Mouse (Mus musculus) embryo, embryonic 10.5 days (tissue): Measurements from ENCODE around the gene Krtap28-13.
A peak's percentile ranks its signal among the peaks of the same experiment; 100 is the strongest.

Experiments used
- DNase-seq: peaks from one replicate; pipeline ENCODE4 v3.0.0-alpha.2; 2015; ENCODE audit warnings: low spot score

Gene Krtap28-13

DNA sequence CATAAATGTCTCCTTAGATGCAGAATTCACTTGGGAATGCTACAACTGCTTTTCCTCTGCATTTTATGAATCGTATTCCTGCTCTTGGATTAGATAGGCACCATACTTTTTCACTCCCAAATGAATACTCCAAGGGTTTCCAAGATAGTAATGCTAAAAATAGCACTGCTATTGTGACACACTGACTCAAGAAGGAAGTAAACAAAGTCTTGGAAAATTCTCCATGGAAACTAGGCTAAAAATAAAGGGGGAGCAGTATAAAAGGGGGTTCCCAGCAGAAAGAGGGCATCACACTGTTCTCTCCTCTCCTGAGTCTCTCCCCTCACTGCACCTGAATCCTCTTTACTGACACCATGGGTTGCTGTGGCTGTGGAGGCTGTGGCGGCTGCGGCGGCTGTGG, at the start of gene Krtap28-13:
Gene Krtap28-13, plus strand, starts transcription at position 288 of the 400 bp plus-strand sequence.
- no peak for DNase-seq

DNA sequence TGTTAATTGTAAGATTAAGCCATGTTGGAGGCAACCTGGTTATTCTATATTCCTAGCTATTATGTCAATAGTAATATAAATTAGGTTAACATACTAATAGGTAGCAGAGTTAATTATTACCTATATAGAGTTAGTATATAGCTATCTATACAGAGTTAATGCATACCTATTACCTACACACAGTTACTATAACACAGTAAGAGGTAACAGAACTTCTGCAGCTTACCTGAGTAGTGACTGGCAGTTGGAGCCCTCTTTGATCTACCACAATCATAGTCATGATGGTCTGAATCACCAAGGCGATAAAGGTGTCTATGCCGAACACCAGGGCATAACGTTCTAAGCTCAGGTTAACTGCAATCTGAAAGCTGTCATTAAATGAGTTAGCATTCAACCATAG, 46.3 kb upstream of the Krtap28-13 start:
- no peak for DNase-seq

DNA sequence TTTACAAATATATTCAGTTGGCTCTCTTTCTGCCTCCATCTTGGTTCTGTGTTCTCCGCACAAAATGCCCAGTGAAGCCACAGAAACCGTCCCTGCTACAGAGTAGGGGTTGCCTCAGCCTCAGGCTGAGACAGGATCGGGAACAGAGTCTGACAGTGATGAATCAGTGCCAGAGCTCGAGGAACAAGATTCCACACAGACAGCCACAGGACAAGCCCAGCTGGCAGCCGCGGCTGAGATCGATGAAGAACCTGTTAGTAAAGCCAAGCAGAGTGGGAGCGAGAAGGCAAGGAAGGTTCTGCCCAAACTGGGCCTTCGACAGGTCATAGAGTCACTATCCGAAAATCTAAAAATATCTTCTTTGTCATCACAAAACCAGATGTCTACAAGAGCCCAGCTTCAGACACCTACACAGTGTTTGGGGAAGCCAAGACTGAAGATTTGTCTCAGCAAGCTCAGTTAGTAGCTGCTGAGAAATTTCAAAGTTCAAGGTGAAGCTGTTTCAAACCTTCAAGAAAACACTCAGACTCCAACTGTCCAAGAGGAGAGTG, 45.3 kb upstream of the Krtap28-13 start:
- DNase-seq: no peak

DNA sequence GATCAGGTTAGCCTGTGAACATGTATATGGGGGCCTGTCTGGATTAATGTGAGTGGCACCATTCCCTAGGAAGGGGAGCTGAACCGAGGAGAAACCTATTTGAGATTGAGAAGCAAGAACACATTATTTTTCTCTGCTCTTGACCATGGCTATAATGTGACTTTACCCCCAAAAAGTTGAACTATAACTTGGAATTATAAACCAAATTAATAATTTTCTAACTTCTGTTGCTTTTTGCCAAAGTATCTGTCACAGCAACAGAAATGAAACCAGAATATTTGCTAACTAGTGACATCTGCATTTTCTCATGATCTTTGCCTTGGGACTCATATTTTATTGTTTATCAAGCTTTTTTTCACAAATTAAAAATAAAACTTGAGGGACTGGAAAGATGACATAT, 44.2 kb upstream of the Krtap28-13 start:
- DNase-seq: no peak

DNA sequence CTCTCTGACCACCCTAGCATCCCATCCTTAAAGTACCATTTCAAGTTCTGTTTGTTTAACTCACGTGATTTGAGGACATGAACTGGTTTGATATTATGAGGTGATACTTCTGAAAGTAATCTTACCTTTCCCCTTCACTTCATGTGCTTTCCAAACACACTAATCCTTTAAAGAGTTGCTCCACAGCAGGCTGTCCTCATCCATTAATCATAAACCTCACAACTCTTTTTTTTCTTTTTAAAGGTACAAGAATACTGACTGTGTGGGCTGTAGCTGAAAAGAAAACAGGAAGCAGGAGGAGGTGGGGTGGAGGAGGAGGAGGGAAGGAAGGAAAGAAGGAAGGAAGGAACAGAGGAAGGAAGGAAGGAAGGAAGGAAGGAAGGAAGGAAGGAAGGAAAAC, 28.8 kb upstream of the Krtap28-13 start:
- DNase-seq: no peak

DNA sequence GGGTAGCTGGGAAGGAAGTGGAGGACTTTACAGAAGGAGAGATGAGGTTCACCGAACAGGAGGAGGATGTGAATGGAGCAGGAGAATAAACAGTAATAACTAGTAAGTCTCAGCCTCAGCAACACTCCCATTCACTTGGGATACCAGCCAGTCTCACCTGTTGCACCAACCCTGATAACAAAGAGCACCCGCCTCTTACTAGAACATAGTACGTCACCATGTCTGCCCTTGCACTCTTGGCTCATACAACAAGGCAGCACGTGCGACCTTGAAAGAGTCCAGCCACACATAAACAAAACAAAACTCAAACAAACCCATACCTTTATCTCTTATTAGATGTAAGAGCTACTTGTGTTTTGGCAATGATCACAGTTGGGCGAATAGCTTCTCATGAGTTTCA, 28.2 kb upstream of the Krtap28-13 start:
- DNase-seq: no peak

DNA sequence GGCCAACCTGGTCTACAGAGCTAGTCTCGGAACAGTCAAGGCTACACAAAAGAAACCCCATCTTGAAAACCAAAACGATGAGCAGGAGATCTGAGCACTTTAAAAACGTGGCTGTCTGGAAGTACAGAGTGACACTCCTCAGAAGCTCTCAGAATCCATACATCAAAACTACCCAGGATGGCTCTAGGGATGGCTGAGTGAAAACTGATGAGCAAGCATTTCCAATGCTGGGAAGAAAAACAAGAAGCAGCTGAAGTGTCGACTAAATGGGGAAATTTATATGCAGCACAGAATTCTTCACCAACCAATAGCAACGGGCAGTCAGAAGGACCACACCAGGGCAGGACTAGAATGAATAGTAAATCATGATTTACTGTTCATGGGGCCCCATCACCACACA, 26.2 kb upstream of the Krtap28-13 start:
- no peak for DNase-seq

DNA sequence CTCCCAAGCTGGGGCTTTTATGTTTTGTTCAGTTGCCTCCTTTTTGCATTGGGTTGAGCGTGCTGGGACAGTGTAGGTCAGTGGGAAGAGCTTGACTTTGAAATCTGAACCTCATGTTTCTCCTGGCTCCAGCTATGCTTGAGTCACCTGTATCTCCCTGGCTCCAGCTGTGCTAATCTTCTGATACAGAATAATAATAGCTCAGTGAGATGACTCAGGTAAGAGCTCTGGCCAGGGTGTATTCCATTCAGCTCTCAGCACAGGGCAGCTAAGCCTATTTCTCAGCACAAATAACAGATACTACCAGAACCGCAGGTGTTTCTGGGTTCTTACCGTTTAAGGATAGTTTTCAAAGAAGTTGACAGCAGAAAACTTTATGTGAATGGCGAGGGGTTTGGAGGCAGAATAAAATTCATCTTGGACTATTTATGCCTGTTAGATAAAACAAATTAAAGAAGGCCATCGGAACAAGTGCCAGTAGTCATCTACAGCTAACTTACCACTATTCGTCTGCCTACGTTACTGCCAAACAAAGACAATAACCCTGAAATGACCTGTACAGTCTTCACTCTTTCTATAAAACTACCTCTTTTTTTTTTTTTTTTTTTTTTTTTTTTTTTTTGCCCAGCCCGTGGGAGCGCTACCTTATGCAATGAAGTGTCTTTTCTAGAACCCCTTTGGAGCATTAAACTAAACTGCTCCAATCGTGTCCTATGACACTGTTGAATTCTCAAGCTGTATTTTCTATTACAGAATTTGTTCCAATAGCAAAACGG, 23.6 kb upstream of the Krtap28-13 start:
- DNase-seq: no peak

DNA sequence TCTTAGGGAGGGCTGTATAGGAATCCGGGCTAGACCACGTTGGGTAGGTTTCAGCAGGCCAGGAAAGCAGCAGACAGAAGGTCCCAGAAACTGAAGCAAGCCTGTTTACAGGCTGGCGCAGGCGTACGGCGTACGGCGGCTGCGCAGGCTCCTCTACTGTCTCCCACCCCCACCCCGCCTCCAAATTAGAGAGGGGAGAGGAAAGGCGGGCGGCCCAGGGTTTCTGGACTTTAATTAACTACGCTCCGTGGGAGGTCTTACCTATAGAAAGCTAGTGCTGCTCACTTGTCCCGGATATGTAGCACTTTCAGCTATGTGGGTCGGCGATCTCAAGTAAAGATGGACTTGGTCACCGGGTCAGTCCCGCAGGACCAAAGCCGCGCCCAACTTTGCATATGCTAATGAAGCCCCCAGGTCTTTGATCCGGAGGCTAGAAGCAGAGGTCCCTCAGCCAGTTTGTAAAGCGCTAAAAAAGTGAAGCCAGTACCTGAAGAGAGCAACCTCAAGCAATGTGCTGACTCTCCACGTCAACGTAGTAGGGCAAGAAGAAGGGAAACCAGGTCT, 22.5 kb upstream of the Krtap28-13 start, which contains the start of gene Slc19a3:
Gene Slc19a3, minus strand, starts transcription at position 340 of the 564 bp plus-strand sequence.
- peak; percentile 71 for DNase-seq

DNA sequence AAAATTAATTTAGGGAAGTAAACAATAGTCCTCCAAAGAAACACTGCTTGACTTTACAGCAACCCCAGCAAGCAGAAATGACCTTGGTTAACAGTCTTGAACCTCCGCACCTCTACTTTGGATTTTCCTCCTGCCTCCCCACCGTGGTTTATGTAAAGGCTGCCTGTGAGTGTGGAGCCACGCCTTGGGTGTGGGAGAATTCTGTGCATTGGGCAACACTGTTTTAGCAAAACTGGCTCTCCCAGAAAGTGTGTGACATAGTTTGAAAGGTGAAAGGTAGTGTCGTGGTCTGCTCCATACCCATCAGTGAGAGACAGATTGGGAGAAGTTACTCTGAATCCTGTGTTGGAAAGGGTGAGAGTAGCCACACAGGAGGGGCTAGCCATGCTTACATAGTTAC, 21.6 kb upstream of the Krtap28-13 start:
- no peak for DNase-seq

DNA sequence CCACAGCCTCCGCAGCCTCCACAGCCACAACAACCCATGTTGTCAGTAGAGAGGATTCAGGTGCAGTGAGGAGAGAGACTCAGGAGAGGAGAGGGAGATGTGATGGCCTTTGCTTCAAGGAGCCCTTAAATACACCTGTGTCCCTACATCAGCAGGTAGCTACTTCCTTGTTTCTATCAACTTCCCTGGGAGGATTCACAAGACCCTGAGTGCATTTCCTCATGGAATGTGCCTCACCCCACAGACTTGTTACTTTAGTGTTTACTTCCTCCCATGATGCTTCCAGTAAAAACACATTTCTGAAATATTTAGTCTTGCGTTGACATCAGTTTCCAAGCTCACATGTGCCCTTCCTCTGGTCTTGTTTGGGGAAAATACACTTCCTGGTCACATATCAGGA, 18.4 kb upstream of the Krtap28-13 start, which contains the start of gene Krtap28-10:
Gene Krtap28-10, minus strand, starts transcription at position 101 of the 400 bp plus-strand sequence.
- no peak for DNase-seq

DNA sequence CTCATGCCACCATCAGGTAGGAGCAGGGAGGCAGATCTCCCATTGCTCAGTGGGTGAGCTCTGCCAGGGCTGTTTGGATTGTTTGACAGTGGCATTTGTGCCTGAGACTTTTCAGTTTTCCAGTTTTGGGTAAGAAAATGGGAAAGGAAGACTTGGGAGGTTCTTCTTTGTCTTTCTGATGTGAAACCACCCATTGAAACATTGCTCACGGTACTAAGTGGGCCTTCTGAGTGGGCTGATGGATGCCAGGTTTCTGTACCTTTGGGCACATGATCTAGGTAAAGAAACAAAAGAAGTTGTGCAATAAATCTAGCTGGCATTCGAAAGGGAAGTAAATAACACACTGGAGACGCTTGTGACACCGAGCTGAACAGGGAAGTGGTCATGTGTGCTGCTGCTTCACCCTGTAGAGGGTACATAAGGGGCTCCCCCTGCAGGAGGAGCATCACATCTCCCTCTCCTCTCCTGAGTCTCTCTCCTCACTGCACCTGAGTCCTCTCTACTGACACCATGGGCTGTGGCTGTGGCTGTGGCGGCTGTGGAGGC, 15.8 kb upstream of the Krtap28-13 start, which contains the start of gene Gm47969:
Gene Gm47969, plus strand, starts transcription at position 51 of the 546 bp plus-strand sequence.
- DNase-seq: no peak

DNA sequence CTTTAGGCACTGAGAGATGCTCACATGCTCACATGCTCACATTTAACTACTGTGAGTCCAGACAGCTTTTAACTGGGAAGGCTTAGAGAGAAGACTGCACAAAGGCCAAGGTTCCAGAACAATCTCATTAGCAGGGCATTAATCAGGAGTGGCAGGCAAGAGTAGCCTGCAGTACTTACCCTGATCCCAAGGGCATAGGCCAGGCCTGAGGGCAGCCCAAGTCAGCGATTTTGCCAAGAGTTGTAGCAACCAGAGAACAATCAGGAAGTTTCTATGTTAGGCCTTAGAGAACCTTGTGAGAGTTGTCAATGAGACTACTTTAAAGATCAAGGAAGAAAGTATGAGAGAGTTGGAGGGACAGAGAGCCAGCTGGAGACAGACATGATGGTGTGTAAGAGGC, 2.2 kb upstream of the Krtap28-13 start:
- DNase-seq: peak; percentile 16

DNA sequence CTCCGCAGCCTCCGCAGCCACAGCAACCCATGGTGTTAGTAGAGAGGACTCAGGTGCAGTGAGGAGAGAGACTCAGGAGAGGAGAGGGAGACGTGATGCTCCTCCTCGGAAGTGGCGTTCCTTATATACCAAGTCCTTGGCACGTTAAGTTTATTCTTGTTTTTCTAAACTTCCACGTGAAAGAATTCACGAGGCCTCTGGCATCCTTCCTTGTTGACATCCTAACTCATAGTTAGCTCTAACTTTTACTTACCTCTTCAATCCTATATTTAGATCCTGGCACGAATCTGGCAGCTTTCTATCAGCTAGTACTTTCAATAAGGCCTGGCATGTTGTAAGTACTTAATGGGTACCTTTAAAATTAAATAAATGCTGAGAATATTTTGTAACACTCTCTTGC, 1.5 kb upstream of the Krtap28-13 start, which contains the start of gene A030005K14Rik:
Gene A030005K14Rik, minus strand, starts transcription at position 101 of the 400 bp plus-strand sequence.
- DNase-seq: no peak

DNA sequence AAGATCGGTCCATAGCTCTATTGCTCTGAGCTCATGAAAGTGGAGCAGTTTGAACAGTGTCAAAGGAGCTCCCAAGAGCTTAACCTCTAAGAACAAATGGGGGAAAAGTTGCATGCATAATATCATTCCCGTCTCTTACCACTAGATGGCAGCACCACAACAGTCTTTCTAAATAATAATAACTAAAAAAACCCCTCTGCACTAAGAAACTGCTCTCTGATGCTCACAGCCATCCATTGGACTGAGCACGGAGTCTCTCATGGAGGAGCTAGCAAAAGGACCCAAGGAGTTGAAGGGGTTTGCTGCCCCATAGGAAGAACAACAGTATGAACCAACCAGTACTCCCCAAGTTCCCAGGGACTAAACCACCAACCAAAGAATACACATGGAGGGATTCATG, 4.1 kb downstream of the Krtap28-13 start:
- peak; percentile 77 for DNase-seq

DNA sequence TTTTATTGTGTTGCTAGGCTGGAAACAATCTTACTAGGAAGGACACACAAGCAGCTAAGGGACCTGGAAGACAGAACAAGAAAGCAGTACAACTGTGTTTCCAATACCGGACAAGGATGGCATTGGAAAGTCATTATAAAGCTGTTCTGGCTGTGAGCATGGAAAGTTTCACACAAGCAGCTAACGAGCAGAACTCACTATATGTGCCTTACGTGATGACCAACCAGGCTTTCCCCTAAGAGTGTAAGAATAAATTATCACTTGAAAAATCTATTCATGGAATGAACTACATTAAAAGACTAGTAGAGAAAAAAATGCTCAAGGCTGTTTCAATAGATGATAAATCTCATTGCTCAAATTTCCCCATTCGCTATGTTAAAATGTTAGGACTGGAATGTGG, 5.8 kb downstream of the Krtap28-13 start:
- no peak for DNase-seq

DNA sequence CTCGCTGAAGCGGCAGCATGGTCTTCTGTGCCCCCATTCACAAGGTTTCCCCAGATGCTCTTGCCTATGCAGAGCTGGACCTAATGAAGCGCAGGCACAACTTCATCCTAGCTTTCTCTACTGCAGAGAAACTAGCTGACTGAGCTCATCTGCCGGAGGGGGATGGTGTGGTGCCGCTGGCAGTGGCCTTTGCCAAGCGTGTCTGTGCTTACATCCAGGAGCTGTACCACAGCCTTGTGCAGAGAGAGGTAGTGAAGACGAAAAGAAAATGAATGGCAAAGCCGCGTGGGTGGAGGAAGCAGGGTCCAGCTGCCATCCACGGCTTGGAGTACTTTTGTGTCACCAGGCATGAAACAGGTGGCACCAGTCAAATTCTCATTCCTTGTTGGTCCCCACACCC, 6.5 kb downstream of the Krtap28-13 start:
- no peak for DNase-seq

DNA sequence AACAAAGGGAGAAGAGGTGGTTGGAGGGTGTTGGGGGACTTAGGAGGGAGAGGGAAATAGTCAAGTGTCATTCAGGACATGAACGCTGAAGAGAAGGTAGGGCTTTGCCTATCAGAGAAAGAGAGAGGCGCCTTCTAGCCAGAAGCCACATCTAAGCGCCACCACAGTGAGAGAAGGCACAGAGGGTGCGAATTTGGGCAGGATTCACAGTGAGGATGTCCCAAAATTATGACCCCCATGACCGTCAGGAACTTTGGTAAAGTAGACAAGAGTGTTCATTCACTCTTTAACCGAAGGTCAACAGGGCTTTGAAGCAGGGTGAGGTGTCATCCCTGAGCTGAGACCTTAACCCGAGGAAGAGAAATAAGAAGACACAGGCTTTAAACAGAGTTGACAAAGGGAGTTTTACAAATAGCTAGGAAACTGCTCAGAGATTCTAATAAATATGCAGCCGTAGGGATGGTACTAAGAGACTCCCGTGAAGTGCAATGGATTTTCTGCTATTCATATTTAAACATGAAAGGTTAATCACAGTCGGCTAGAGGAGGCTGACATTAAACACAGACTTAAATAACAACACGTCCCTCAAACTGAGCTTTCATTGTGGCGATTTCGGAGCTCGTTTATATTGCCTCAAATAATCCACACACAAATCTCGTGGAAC, 14.9 kb downstream of the Krtap28-13 start:
- DNase-seq: no peak

DNA sequence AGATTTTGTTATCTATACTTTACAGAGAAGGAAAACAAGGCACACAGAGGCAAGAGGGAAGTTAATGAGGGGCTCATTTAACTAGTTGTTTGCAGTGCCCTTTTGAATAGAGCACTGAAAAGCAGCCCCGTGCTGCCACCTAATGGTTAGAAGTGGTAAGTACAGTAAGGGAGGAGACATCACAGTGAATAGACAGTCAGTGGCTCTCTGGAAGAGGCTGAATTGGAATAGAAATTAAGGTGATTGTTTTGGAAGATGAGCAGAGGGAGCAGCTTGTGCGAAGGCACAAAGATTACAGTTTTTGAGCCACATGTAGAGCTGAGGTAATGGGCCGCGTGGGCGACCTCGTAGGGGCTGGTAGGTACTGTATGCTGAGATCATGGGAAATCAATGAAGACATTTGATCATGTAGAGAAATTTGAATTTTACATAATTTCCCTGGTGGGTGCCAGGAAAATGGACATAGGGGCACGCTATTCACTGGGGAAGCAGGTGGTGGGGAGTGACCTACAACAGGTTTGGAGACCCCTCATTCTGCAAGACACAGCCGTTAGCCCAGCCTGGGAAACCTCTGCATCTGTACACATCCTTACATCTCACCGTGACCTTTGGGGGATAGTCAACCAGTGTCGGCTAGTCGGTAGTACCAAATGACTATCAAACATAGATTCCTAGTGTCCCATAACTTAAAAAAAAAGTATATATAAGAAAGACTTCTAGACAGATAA, 15.6 kb downstream of the Krtap28-13 start:
- peak; percentile 87 for DNase-seq

DNA sequence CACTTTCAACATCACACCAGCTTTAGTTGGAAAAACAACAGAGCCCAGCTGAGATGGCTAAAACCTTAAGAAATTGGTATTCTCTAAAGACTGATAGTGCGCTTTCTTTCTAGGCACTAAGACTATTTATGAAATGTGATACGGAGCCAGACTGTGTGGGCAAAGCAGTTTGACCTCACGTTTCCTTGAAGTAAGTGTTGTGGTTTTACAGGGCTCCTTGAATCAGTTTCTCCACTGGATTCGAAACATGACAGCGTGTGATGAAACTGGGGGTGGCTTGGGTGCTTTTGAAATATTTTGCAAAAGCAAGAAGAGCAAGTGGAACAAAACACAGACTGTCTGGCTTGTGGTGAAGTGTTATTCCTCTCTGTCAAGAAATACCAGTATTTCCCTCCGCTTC, 16.3 kb downstream of the Krtap28-13 start:
- no peak for DNase-seq

DNA sequence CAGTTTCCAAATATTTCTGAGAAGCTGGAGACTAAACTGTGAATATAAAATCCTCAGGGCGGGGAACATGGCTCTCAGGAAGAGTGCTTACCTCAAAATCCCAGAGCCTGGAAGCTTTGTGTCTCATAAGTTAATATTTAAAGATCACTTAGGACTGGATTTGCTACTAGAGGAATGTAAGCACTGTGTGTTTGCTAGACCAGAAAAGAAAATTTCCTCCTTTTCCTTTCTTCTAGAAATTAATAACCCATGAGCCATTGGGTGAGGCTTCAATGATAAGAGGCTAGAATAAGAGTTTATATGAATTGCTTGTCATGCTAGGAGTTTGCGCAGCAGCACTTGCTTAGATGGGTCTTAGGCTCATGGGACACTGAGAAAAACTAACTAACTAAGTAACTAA, 24.1 kb downstream of the Krtap28-13 start:
- no peak for DNase-seq

DNA sequence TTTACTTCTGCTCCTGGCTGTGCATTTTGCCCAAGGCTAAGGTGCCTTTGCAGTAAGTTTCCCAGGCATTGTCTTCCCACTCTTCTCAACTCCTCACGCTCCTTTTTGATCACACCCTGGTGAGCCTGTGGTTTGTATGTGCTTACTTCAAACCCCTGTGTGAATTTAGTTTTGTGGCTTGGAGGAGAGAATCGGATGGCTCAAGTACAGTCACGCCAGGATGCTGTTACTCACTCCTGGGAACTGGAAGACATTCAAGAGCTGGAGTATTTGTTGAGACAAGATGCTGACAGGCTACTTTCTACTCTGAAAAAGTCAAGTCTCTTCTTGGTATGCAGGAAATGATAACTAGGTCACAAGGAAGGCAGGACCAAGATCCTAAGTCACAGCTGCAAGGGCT, 30.5 kb downstream of the Krtap28-13 start:
- no peak for DNase-seq
